Mouse (Mus musculus): Measurements from ENCODE around the gene Fam129b. TPM values are rescaled to one million over a fixed set of nuclear protein-coding genes. Genes with fewer than 3 reads are reported as not detected.

Fam129b gene
- polyA plus RNA-seq, 1 experiment = 28.3 TPM

GRCm38 (mm10) chr2:32888029-32888428, 12.1 kb downstream of the Fam129b start:
- DNase-seq (ENCODE audit: extremely low spot score in 1 of 2, low spot score in 1 of 2) = no peak

- no peak for DNase-seq (ENCODE audit: extremely low spot score in 1 of 2, low spot score in 1 of 2)
These were observed 12.6 kb downstream of the Fam129b start for GRCm38 (mm10) chr2:32888551-32888950.

- no peak for DNase-seq (ENCODE audit: extremely low spot score in 1 of 2, low spot score in 1 of 2)
These were observed 14.4 kb downstream of the Fam129b start for GRCm38 (mm10) chr2:32890280-32890679.

GRCm38 (mm10) chr2:32891278-32891677, 15.4 kb downstream of the Fam129b start:
- DNase-seq (ENCODE audit: extremely low spot score in 1 of 2, low spot score in 1 of 2) = no peak

GRCm38 (mm10) chr2:32892490-32892889, 16.6 kb downstream of the Fam129b start:
- no peak for DNase-seq (ENCODE audit: extremely low spot score in 1 of 2, low spot score in 1 of 2)

- no peak for DNase-seq (ENCODE audit: extremely low spot score in 1 of 2, low spot score in 1 of 2)
These were observed 18.2 kb downstream of the Fam129b start for GRCm38 (mm10) chr2:32894097-32894496.

GRCm38 (mm10) chr2:32895606-32896106, 19.7 kb downstream of the Fam129b start:
- DNase-seq (ENCODE audit: extremely low spot score in 1 of 2, low spot score in 1 of 2) = no peak

- DNase-seq (ENCODE audit: extremely low spot score in 1 of 2, low spot score in 1 of 2) = peak in 1 of 2 experiments; percentile 65
These were observed 20.7 kb downstream of the Fam129b start for GRCm38 (mm10) chr2:32896507-32897147.

- DNase-seq (ENCODE audit: extremely low spot score in 1 of 2, low spot score in 1 of 2) = no peak
These were observed 23.1 kb downstream of the Fam129b start for GRCm38 (mm10) chr2:32898983-32899382.

- peak in 1 of 2 experiments; percentile 50 for DNase-seq (ENCODE audit: extremely low spot score in 1 of 2, low spot score in 1 of 2)
These were observed 26.2 kb downstream of the Fam129b start for GRCm38 (mm10) chr2:32902126-32902525.

GRCm38 (mm10) chr2:32903470-32903869, 27.6 kb downstream of the Fam129b start:
- DNase-seq (ENCODE audit: extremely low spot score in 1 of 2, low spot score in 1 of 2) = no peak

GRCm38 (mm10) chr2:32904637-32905036, 28.7 kb downstream of the Fam129b start:
- DNase-seq (ENCODE audit: extremely low spot score in 1 of 2, low spot score in 1 of 2) = no peak

GRCm38 (mm10) chr2:32905297-32905696, 29.4 kb downstream of the Fam129b start:
- DNase-seq (ENCODE audit: extremely low spot score in 1 of 2, low spot score in 1 of 2) = no peak

- no peak for DNase-seq (ENCODE audit: extremely low spot score in 1 of 2, low spot score in 1 of 2)
These were observed 31.5 kb downstream of the Fam129b start for GRCm38 (mm10) chr2:32907442-32907841.

- DNase-seq (ENCODE audit: extremely low spot score in 1 of 2, low spot score in 1 of 2) = peak in 1 of 2 experiments; percentile 43
These were observed 32.4 kb downstream of the Fam129b start for GRCm38 (mm10) chr2:32908272-32908671.

- no peak for DNase-seq (ENCODE audit: extremely low spot score in 1 of 2, low spot score in 1 of 2)
These were observed 32.9 kb downstream of the Fam129b start for GRCm38 (mm10) chr2:32908796-32909195.

- no peak for DNase-seq (ENCODE audit: extremely low spot score in 1 of 2, low spot score in 1 of 2)
These were observed 35.8 kb downstream of the Fam129b start for GRCm38 (mm10) chr2:32911639-32912182.

GRCm38 (mm10) chr2:32912210-32912804, 36.4 kb downstream of the Fam129b start:
- DNase-seq (ENCODE audit: extremely low spot score in 1 of 2, low spot score in 1 of 2) = peak; percentile 61 to 93

GRCm38 (mm10) chr2:32914362-32914761, 38.4 kb downstream of the Fam129b start:
- DNase-seq (ENCODE audit: extremely low spot score in 1 of 2, low spot score in 1 of 2) = no peak

- no peak for DNase-seq (ENCODE audit: extremely low spot score in 1 of 2, low spot score in 1 of 2)
These were observed 39.0 kb downstream of the Fam129b start for GRCm38 (mm10) chr2:32914896-32915295.

GRCm38 (mm10) chr2:32917526-32917925, 41.6 kb downstream of the Fam129b start:
- DNase-seq (ENCODE audit: extremely low spot score in 1 of 2, low spot score in 1 of 2) = peak; percentile 71 to 83

- DNase-seq (ENCODE audit: extremely low spot score in 1 of 2, low spot score in 1 of 2) = no peak
These were observed 42.5 kb downstream of the Fam129b start for GRCm38 (mm10) chr2:32918391-32918790.
